Mouse (Mus musculus) mouse trophoblast stem cell (cell line): ENCODE data around the gene Bloc1s6.

Experiments
- in situ Hi-C, 2 experiments: fragments of 300-500 bp; cut with MseI, MboI; formaldehyde crosslinking; loops; 2 replicates in 1 of 2; 3 replicates in 1 of 2; pipeline ENCODE4 v1.15.1; 2025

The Bloc1s6 gene

DNA sequence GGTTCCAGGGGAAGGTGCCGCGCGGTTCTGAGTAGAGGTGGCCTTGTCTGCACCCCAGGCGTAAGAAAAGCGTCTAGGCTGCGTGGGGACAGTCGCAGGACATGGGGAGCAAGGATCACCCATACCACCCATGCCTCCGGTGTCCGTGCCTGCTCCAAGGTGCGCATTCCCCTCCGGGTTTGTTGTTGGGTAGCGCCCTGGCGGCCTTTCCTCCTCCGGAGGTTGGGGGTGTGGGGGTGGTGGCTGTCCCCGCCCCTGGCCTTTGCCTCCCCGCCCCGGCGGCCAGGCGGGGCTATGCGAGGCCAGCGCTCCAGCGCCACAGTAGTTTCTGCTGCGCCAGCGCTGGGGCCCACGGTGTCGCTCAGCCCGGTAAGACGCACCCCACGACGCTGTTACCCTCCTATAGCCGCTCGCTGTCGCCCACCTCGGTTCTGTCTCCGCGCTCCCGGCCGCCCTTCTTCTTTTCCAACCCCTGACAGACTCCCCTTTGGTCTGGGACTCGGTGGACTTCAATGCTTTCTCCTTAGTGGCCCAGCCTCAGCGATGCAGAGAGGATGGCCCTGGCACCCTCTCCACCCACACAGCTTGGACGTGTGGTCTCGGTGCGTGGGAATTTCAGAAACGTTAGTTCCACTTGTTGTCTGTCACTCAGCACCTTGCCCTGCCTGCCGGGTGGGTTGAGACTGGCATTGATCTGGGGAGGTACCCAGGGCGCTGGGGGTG, 26.9 kb downstream of the Bloc1s6 start, which contains the start of gene Sqor:
TSS of gene Sqor (plus strand) at position 167 of the 723 bp plus-strand sequence.
- in situ Hi-C loops: no loop called here

DNA sequence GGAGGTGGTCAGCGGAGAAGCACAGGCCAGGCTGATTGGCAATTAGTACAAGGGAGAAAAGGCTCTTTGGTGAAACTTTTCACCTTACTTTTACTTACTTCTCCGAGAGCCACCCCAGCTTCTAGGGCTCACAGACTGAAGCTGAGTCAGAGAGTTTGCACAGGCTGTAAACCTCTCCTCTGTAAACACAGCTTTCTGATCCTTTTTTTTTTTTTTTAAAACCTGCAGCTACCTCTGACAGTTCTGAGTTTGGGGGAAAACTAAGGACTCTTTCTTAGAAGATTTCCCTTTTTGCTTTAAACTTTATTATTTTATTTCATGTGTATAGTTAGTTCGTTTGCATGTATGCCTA, 27.5 kb downstream of the Bloc1s6 start:
- in situ Hi-C loops: no loop called here

- in situ Hi-C loops: no loop called here
Observed at GRCm38 (mm10) chr2:122771002-122771401, 32.7 kb downstream of the Bloc1s6 start.

DNA sequence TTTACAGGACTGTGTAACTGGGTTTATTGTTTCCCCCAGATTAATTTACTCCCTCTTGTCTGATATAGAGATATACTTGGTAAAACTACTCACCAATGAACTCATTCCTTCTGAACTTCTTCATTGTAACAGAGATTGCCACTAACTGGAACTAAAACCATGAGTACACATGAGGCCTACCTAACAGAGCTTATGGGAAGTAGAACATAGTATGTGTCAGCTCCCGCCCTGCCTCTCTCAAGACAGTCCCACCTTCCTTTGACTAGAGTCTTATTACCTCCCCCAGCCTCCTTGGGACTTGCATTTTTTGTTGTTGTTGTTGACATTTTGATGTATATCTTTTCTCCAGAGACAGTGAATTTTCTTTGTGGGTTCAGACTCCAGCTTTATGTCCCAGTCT, 34.6 kb downstream of the Bloc1s6 start:
- in situ Hi-C loops: no loop called here

DNA sequence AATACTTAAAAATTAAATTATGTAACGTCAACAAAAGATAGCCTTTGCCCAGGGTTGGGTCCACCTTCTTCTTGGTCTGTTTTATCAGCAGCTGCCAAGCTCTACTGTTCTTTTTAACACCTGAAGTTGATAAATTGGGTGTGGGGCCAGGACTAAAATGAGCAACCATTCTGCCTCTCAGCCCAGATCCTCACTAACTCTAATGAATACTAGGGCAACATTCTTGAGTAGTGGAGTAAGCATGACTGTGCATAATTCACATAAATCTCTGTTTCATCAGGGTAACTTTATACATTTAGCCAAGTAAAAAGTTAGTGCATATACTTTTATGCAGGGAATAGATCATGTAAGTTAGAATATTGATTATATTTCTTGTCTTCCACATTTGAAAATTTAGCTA, 37.2 kb downstream of the Bloc1s6 start:
- in situ Hi-C loops: no loop called here

- in situ Hi-C loops: no loop called here
Observed at GRCm38 (mm10) chr2:122776823-122777222, 38.5 kb downstream of the Bloc1s6 start.

DNA sequence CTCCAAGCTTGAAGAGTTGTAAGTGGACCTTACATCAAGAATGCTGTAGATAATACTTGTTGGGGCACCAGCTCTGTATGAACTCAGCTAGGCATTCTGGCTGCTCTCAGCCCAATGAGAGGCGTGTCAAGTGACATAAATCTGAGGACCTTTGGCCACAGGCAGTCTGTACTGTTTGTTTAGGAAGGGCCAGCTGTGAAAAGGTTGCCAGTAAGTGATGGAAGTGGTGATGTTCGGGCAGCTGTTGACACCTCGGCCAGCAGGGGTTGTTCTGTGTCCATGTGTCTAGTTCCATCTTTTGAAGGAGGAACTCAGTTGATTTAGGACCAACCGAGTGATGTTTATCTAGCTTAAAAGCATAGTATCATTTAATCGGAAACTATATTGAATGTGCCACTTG, 41.7 kb downstream of the Bloc1s6 start:
- in situ Hi-C loops: no loop called here

DNA sequence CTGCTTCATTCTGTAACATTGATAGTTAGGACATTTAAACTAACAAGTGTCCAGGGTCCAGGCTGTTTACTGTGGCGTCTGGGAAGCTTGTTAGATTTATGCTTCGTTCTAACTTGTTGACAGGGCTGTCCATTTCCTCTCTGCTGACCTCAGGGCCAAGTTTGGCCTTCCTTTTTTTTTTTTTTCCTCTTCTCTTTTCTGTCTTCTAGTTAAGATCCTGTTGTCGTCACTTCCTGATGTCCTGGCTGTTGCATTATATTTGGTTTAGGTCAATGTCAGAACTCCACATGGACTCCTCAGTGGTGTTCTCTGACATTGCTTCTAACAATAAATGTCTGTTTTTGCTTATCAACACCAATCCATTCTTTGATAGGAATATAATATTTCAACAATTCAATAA, 42.1 kb downstream of the Bloc1s6 start:
- in situ Hi-C loops: no loop called here

DNA sequence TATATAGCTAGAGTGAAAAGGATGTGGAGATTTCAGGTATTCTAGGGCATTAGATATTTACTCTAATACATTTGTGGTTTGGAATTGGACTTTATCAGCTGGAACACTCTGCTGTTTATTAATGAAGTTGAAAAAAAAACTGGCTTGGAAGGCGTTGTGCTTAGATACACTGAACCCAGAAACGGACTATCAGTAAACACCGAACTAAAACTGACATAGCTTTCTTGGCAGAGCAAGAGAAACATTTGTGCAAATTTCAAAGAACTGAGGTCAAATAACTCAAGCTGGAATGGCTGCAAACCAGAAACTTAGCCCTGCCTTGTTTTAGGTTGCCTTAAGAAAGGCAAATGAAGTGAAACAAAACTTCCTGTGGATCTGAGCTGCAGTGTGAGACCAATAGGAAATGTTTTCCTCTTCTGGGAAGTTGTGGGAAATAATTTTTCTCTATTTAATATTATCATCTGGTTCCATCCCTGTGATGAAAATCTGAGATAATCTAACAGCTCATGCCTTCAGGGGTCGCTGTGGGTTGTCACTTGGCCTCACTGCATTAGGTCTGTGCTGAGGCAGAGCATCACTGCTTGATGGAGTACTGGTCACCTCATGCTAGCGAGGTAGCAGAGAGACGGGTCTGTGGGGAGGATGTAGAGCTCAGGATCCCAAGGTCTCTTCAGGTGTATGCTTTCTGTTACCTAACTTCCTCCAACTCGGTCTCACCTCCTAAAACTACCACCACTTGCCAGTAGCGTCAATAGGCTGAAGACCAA, 43.5 kb downstream of the Bloc1s6 start:
- in situ Hi-C loops: no loop called here

- in situ Hi-C loops: no loop called here
Observed at GRCm38 (mm10) chr2:122783730-122784129, 45.4 kb downstream of the Bloc1s6 start.

DNA sequence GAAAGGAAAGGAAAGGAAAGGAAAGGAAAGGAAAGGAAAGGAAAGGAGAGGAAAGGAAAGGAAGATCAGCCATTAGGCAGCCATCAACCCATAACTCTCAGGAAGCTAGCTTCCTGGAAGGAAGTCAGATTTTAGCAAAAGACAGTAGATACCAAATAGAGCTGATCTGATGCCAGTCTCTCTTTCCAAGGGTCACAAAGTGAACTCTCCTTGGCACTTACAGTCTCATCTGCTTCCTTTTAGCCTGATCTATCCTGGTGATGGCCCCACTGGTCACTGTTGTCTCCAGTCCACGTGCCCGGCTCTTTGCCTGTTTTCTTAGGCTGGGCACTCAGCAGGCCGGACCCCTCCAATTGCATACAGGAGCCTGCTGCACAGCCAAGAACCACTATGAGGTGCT, 46.4 kb downstream of the Bloc1s6 start:
- in situ Hi-C loops: no loop called here

GRCm38 (mm10) chr2:122786167-122786566, 47.9 kb downstream of the Bloc1s6 start:
- in situ Hi-C loops: no loop called here

DNA sequence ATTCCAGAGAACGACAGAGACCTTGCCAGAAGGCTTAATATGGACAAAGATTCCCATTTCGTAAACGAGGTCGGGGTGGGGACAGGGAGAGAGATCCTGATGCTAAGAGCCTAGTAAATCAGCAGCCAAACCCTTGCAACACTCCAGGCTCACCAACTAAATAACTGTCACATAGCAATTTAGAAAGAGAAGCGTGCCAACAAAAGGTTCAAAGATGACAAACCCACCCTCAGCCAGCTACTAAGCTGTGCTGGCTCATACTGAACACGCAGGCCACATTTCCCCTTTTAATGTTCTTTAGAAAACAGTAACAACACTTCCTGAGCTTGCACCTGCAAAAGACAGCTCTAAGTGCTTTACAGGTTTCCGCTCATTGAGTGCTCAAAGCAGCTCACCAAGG, 51.0 kb downstream of the Bloc1s6 start:
- in situ Hi-C loops: no loop called here

- in situ Hi-C loops: no loop called here
Observed at GRCm38 (mm10) chr2:122789730-122790129, 51.4 kb downstream of the Bloc1s6 start.
